Mouse (Mus musculus): Measurements from ENCODE around the gene Mettl5. TPM values are rescaled to one million over a fixed set of nuclear protein-coding genes. Genes with fewer than 3 reads are reported as not detected.
"Not testable (repeated sequence)": the region's sequence is repeated elsewhere in the genome, so short reads cannot be mapped to it uniquely, and the experiment has no call there.

Mettl5 gene
- total RNA-seq (2021) = 10 to 100 TPM; 18.0 to 19.2 TPM
- long read RNA-seq, experiment 1, transcript Mettl5-201 (7 exons, 968 nt) = major isoform, 12 of 16 reads
- long read RNA-seq, experiment 1, partial matches to known transcripts = 1 of 16 reads
- long read RNA-seq, experiment 1, other reads (novel, unspliced or antisense) = 1 of 16 reads
- long read RNA-seq, experiment 2, transcript Mettl5-201 (7 exons, 968 nt) = major isoform, 9 of 10 reads
- long read RNA-seq, experiment 2, partial matches to known transcripts = 0 of 10 reads
- long read RNA-seq, experiment 2, other reads (novel, unspliced or antisense) = 1 of 10 reads

GRCm38 (mm10) chr2:69885451-69886305, at the start of gene Mettl5:
Mettl5 (minus strand) TSS chr2:69885615.
- DNase-seq = peak; percentile 89
- intact Hi-C loops (cut with DNase I; ENCODE audit: low total_unique reads) = no loop called here

- intact Hi-C loops (cut with DNase I; ENCODE audit: low total_unique reads) = no loop called here
- no peak for DNase-seq
Observed at GRCm38 (mm10) chr2:69924943-69925342, 39.5 kb upstream of the Mettl5 start.

- no peak for DNase-seq
Observed at GRCm38 (mm10) chr2:69917301-69917700, 31.9 kb upstream of the Mettl5 start.

GRCm38 (mm10) chr2:69912801-69913200, 27.4 kb upstream of the Mettl5 start:
- DNase-seq = no peak
- intact Hi-C loops (cut with DNase I; ENCODE audit: low total_unique reads) = no loop called here

More at GRCm38 (mm10) chr2:69917301-69917700, 31.9 kb upstream of the Mettl5 start:
- intact Hi-C loops (cut with DNase I; ENCODE audit: low total_unique reads) = no loop called here

- DNase-seq; intact Hi-C loops (cut with DNase I; ENCODE audit: low total_unique reads): not testable (repeated sequence)
Observed at GRCm38 (mm10) chr2:69907394-69907793, 22.0 kb upstream of the Mettl5 start.

- no peak for DNase-seq
- intact Hi-C loops (cut with DNase I; ENCODE audit: low total_unique reads) = no loop called here
Observed at GRCm38 (mm10) chr2:69903541-69903940, 18.1 kb upstream of the Mettl5 start.

GRCm38 (mm10) chr2:69897618-69898575, 12.5 kb upstream of the Mettl5 start:
- intact Hi-C loops (cut with DNase I; ENCODE audit: low total_unique reads) = no loop called here

GRCm38 (mm10) chr2:69897039-69897617, 11.7 kb upstream of the Mettl5 start, which contains the start of gene Ubr3:
Ubr3 (plus strand) TSS chr2:69897246.
- intact Hi-C loops (cut with DNase I; ENCODE audit: low total_unique reads) = no loop called here
- peak; percentile 99 for DNase-seq

More at GRCm38 (mm10) chr2:69897618-69898575, 12.5 kb upstream of the Mettl5 start:
- peak; percentile 51 for DNase-seq

GRCm38 (mm10) chr2:69896224-69896581, 10.8 kb upstream of the Mettl5 start:
- intact Hi-C loops (cut with DNase I; ENCODE audit: low total_unique reads) = no loop called here
- DNase-seq = no peak

GRCm38 (mm10) chr2:69895502-69896223, 10.2 kb upstream of the Mettl5 start:
- DNase-seq = no peak
- intact Hi-C loops (cut with DNase I; ENCODE audit: low total_unique reads) = no loop called here

GRCm38 (mm10) chr2:69893891-69894290, 8.5 kb upstream of the Mettl5 start:
- no peak for DNase-seq
- intact Hi-C loops (cut with DNase I; ENCODE audit: low total_unique reads) = no loop called here

GRCm38 (mm10) chr2:69893145-69893544, 7.7 kb upstream of the Mettl5 start:
- intact Hi-C loops (cut with DNase I; ENCODE audit: low total_unique reads) = no loop called here
- no peak for DNase-seq

- no peak for DNase-seq
- intact Hi-C loops (cut with DNase I; ENCODE audit: low total_unique reads) = no loop called here
Observed at GRCm38 (mm10) chr2:69890843-69891242, 5.4 kb upstream of the Mettl5 start.

- intact Hi-C loops (cut with DNase I; ENCODE audit: low total_unique reads) = no loop called here
Observed at GRCm38 (mm10) chr2:69888957-69889356, 3.5 kb upstream of the Mettl5 start.

GRCm38 (mm10) chr2:69885050-69885449, 365 bp downstream of the Mettl5 start:
- intact Hi-C loops (cut with DNase I; ENCODE audit: low total_unique reads) = no loop called here
- no peak for DNase-seq

More at GRCm38 (mm10) chr2:69888957-69889356, 3.5 kb upstream of the Mettl5 start:
- no peak for DNase-seq

- DNase-seq = no peak
- intact Hi-C loops (cut with DNase I; ENCODE audit: low total_unique reads) = no loop called here
Observed at GRCm38 (mm10) chr2:69884581-69884980, 834 bp downstream of the Mettl5 start.

- intact Hi-C loops (cut with DNase I; ENCODE audit: low total_unique reads) = no loop called here
- no peak for DNase-seq
Observed at GRCm38 (mm10) chr2:69883990-69884391, 1.4 kb downstream of the Mettl5 start.

- intact Hi-C loops (cut with DNase I; ENCODE audit: low total_unique reads) = no loop called here
Observed at GRCm38 (mm10) chr2:69862117-69862657, 23.2 kb downstream of the Mettl5 start.

More at GRCm38 (mm10) chr2:69862117-69862657, 23.2 kb downstream of the Mettl5 start:
- no peak for DNase-seq

Data from gastrocnemius, postnatal 14 days (tissue).